Mouse (Mus musculus) liver, adult (tissue): Measurements from ENCODE around the gene Chrnb1.

Source experiments
- GATA4 ChIP-seq: IDR thresholded peaks from 2 replicates; pipeline ENCODE4 v1.6.1; 2014; ENCODE audit warnings: mild to moderate bottlenecking, low read length; ENCODE audit not compliant: insufficient replicate concordance

Chrnb1 gene

GRCm38 (mm10) chr11:69797924-69798323 lies 2.2 kb upstream of the Chrnb1 start:
- no peak for TF ChIP-seq GATA4

GRCm38 (mm10) chr11:69795983-69796435 lies 266 bp upstream of the Chrnb1 start:
- TF ChIP-seq GATA4: no peak

DNA sequence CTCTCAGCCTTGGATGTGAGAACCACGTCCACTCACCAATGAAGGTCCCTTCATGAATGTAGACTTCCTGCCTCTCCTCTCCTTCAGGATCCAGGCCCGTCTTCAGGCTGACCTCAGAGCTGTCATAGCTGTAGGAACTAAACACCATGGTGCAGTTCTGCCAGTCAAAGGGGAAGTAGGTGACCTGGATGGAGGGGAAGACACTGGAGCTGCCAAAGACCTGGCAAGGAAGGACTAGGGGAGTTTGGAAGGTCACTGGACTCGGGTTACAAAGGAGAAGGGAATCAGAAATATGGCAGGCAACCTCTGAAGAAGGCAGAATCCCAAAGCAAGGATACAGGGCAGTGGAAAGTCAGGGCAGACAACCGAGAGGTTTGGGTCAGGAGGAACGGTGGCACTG lies 2.3 kb downstream of the Chrnb1 start:
- TF ChIP-seq GATA4: no peak

DNA sequence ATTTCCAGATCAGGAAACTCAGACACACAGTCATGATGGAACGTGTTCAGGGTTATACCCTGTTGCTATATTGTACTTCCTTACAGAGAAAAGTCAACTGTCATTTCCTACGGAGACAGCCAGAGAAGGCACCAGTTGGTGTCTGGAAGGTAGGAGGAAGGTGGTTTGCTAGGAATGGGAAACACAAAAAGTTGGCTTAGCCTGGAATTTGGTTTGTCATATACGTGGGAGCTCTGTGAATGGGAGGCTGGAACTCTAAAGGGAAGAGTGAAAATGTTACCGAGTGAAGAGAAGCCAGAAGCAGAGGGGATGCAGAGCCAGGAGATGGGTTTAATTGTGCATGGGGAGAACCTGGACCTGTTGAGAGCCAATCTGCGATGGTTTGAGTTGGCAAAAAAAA lies 4.3 kb downstream of the Chrnb1 start:
- TF ChIP-seq GATA4: no peak

DNA sequence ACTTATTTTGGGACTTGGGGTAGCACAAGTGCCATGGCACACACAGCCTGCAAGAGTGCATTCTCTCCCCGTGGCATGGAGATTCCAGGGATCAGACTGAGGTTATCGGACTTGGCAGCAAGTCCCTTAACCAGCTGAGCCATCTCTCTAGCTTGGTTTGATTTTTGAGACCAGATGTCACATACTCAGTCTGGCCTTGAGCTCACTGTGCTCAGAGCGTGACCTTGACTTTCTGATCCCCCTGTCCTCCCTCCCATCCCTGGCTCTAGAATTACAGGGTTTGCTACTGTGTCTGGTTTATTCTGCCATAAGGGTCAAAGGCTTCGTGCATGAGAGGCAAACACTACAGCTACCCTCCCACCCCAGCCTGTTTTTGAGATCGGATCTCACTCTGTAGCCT lies 6.3 kb downstream of the Chrnb1 start:
- TF ChIP-seq GATA4: no peak

DNA sequence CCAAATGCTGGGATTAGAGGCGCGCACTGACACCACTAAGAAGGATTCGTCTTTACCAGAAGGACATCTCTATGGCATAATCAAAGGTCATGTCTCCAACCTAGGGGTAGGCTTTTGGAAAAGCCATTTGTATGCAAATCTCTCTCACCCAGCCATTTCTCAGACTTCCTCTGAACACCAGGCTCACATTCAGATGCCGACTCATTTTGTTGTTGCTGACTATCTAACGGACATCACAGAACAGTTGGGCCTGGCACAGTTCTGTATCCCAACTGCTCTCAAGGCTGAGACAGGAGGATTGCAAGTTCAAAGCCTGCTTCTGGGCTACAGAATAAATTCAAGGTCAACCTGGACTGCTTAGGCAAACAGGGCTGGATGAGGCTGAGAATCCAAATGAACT lies 8.4 kb downstream of the Chrnb1 start:
- no peak for TF ChIP-seq GATA4

GRCm38 (mm10) chr11:69784793-69785272 lies 10.9 kb downstream of the Chrnb1 start:
- TF ChIP-seq GATA4: no peak; the same call in 1 of the 2 replicates

- no peak for TF ChIP-seq GATA4
Measured at GRCm38 (mm10) chr11:69781828-69782227, 13.9 kb downstream of the Chrnb1 start.

DNA sequence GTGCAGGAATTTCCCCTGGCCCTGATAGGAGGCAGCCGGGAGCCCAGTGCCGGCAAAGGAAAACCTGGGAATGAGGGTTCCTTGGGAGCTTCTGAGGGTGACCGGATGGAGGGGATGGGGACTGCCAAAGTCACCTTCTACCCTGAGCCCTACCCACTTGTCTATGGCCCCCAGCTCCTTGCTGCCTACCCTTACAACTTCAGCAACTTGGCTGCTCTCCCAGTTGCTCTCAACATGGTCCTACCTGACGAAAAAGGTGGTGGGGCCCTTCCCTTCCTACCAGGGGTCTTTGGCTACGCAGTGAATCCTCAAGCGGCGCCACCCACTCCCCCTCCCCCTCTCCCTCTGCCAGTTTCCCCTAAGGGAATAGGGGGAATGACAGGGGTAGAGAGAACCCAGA lies 16.8 kb downstream of the Chrnb1 start:
- TF ChIP-seq GATA4: no peak

DNA sequence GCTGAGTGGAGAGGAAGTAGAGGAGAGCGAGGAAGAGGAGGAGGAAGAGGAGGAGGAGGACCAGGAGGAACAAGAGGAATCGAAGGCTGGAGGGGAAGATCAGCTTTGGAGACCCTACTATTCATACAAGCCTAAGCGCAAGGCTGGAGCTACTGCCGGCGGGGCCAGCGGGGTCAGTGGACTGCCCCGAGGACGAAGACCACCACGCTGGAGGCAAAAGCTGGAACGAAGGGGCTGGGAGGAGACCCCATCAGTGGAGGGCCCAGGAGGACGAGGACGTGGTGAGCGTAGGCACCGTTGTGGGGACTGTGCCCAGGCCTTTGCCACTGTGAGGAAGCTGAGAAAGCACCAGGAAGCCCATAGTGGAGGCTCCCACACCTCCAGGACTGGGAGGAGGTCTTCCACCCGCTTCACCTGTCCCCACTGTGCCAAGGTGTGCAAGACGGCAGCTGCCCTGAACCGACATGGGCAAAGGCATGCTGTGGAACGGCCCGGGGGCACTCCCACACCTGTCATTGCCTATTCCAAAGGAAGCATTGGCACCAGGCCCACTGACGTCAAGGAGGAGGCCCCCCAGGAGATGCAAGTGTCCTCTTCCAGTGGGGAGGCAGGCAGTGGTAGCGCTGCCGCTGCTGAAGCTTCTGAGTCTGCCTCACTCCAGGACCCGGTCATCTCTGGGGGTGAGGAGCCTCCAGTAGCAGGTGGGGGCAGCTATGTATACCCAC lies 17.3 kb downstream of the Chrnb1 start:
- no peak for TF ChIP-seq GATA4

- TF ChIP-seq GATA4: no peak
Measured at GRCm38 (mm10) chr11:69777504-69778257, 18.1 kb downstream of the Chrnb1 start.

GRCm38 (mm10) chr11:69776488-69776887 lies 19.3 kb downstream of the Chrnb1 start:
- no peak for TF ChIP-seq GATA4

- no peak for TF ChIP-seq GATA4
Measured at GRCm38 (mm10) chr11:69775716-69776115, 20.0 kb downstream of the Chrnb1 start.

DNA sequence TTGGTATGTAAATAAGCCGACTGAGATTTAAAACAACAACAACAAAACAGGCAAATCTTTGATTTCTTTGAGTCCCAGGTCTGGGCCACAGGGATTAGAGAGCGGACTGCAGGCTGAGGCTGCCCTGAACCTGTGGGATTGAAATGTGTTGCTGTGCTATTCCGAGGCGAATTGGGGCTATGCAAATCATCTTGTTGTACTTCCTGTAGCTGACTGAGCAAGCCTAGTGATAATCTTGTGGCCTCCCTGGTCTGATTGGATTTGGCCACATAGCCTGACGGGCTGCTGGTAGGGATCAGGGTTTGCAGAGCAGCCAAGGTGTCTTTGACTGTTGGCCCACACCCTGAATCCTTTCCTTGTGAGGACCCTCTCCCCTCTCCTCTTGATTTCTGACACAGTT lies 20.8 kb downstream of the Chrnb1 start:
- TF ChIP-seq GATA4: no peak

GRCm38 (mm10) chr11:69767625-69767909 lies 28.2 kb downstream of the Chrnb1 start:
- TF ChIP-seq GATA4: no peak

GRCm38 (mm10) chr11:69766872-69767624 lies 28.7 kb downstream of the Chrnb1 start:
- TF ChIP-seq GATA4: no peak
